Mouse (Mus musculus) c-Kit-negative CD71-positive TER-119-positive erythroid progenitor cells, embryonic 14.5 days (primary cell): ENCODE measurements at regions not wholly inside any gene's neighbourhood (a gene's known extent, or its start where the extent isn't known, plus 50 kb on each side); places are given as distances from the start of the nearest gene placed in this dataset.

Experiments
- DNase-seq: peaks from one replicate; pipeline ENCODE4 v3.0.0-alpha.2; 2013; ENCODE audit warnings: low read depth, low spot score

- peak; percentile 16 for DNase-seq
Observed at GRCm38 (mm10) chr12:99096930-99097617, 176.7 kb downstream of the Ttc8 start.

GRCm38 (mm10) chr12:99097618-99098066 lies 177.3 kb downstream of the Ttc8 start:
- no peak for DNase-seq

DNA sequence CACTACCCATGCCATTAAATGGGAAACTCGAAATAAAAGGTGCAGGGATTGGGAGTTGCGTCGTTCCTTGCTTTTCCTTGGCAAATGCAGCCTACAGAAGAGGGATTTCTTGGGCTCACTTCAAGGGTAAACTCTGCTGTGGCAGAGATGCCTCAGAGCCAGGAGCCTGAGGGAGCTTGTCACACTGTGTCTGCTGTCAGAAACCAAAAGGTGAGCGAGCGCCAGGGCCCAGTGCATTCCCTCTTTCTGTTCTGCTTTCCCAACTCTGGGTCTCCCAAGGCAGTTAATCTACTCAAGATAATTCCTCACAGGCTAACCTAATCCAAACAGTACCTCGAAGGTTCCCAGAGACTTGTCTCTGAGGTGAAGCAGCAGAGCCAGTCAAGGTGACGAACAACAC lies 179.5 kb downstream of the Ttc8 start:
- DNase-seq: no peak

- DNase-seq: no peak
Observed at GRCm38 (mm10) chr12:99108616-99109015, 188.2 kb downstream of the Ttc8 start.

DNA sequence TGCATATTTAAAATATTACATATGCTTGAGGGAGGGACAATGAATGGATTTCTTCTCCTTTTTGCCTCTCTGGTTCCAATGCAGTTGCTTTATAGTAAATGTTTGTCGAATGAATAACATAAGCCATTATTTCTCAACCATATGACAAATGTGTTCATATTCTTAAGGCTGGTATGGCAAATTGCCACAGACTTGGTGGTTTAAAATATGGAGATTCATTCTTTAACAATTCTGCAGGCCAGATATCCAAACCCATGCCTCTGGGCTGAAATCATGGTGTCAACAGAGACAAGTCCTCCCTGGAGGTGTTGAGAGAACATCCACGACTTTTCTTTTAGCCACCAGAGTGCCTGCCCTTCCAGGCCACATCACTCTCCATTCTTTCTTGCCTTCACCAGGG lies 193.4 kb downstream of the Ttc8 start:
- DNase-seq: no peak

DNA sequence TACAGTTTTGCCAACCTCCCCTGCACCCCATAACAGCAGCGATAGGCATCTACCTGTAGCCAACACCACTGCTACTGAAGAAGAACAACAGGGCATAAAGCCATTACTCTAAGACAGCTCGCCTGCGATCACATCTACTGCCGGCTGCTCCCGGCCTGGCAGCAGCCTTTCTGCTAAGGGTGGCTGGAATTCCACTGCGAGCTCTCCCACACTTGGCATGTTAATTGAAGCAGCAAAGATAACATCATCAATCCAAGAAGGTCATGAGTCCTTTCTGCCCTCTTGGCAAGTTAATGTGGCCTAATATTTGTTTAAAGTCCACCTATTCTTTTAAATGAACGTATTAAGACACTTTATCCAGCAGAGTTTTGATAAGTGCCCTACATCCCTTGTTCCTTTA lies 196.1 kb downstream of the Ttc8 start:
- DNase-seq: no peak

GRCm38 (mm10) chr12:99118381-99119115 lies 198.2 kb downstream of the Ttc8 start:
- no peak for DNase-seq

GRCm38 (mm10) chr12:99119966-99120365 lies 199.6 kb downstream of the Ttc8 start:
- no peak for DNase-seq

- no peak for DNase-seq
Observed at GRCm38 (mm10) chr12:99123611-99124495, 203.5 kb downstream of the Ttc8 start.

DNA sequence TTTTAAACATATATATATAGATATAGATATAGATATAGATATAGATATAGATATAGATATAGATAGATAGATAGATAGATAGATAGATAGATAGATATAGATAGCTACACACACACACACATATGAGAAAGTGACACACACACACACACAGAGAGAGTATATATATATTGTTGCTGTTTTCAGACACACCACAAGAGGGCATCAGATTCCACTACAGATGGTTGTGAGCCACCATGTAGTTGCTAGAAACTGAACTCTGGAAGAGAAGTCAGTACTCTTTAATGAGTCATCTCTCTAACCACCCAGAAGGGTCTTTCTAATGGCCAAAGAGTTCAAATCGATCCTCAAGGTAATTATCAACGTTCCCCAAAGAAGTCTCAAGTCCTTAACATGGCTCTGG lies 205.8 kb downstream of the Ttc8 start:
- DNase-seq: no peak
